Mouse (Mus musculus): ENCODE data around the gene Cisd3. TPM values are rescaled to one million over a fixed set of nuclear protein-coding genes. Genes with fewer than 3 reads are reported as not detected.
A peak's percentile ranks its signal among the peaks of the same experiment; 100 is the strongest.
"Not testable (repeated sequence)": the region's sequence is repeated elsewhere in the genome, so short reads cannot be mapped to it uniquely, and the experiment has no call there.

The Cisd3 gene
- total and polyA plus RNA-seq, 3 experiments: 61.6 to 265 (median 183) TPM

DNA sequence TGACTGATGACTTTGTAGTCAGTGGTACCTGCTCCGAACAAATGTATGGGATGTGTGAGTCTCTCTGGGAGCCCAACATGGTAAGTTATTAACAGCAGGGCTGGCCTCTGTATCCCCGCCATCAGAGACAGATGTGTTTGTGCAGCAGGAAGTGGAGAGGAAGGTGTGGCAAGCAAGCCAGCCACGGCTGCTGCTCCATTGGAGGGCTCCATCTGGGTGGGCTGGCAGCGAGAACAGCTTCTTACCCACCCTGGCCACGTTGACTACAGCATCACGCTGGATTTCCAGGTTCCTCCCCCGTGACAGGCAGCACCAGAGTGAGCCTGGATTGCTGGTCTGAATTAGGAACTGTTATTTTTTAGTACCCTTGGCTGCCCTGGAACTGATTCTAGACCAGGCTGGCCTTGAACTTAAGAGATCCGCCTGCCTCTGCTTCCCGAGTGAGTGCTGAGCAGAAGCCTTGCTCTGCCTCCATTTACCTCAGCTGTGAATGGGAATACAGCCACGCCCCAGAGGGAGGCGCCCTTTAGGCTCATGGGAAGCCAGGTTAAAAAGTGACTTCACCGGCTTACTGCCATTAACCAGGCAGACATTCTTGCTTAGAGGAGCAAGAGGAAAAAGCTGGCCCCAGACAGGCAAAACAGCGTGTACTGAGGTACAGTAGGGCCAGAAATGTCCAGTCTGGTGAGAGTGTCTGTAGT, 25.7 kb downstream of the Cisd3 start:
- DNase-seq: no peak

DNA sequence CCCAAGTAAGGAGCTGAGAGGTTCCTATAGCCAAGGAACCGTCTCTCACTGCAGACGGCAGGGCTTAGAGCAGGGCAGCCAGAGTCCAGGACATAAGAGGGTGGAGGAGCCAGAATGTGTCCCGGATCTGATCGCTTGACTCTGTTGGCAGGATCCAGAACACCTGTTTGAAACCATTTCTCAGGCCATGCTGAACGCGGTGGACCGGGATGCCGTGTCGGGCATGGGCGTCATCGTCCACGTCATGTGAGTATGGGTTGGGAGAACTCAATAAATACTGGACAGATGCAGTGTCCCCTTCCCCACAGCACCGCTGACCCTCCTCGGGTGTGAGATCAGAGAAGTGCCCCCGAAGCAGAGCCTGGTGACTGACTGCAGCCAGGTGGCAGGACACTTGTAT, 26.7 kb downstream of the Cisd3 start:
- DNase-seq: no peak

DNA sequence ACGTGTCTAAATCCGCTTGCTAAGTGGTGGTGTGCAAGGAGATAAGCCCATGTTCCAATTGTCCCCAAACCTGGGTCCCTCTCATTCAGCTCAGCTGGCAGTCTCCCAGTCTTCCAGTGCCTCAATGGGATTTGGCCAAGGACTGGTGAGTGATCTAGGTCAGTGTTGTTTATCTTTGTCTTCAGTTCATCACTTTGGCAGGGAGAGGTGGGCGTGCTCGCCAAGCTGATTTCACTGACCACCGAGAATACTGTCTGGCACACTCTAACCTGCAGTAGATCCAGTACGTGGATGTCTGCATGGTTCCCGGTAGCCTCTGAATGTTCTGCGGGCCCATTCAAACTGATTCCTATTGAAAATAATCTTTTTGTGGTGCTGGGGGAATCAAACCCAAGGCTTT, 28.3 kb downstream of the Cisd3 start:
- peak; percentile 86 for DNase-seq

DNA sequence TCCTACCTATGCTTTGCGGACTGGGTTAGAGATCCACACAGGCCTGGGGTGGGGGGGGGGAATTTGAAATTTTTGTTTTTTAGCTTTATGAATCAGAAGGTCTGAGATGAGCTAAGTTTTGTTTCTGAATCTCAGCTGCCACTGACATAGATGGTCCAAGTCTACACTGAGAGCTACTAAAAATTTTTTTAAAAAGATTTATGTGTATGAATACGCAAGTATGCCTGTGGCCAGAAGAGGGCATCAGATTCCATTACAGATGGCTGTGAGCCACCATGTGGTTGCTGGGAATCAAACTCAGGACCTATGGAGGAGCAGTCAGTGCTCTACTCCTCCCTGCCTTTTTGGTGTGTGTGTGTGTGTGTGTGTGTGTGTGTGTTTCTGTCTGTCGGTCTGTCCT, 28.7 kb downstream of the Cisd3 start:
- DNase-seq: no peak

DNA sequence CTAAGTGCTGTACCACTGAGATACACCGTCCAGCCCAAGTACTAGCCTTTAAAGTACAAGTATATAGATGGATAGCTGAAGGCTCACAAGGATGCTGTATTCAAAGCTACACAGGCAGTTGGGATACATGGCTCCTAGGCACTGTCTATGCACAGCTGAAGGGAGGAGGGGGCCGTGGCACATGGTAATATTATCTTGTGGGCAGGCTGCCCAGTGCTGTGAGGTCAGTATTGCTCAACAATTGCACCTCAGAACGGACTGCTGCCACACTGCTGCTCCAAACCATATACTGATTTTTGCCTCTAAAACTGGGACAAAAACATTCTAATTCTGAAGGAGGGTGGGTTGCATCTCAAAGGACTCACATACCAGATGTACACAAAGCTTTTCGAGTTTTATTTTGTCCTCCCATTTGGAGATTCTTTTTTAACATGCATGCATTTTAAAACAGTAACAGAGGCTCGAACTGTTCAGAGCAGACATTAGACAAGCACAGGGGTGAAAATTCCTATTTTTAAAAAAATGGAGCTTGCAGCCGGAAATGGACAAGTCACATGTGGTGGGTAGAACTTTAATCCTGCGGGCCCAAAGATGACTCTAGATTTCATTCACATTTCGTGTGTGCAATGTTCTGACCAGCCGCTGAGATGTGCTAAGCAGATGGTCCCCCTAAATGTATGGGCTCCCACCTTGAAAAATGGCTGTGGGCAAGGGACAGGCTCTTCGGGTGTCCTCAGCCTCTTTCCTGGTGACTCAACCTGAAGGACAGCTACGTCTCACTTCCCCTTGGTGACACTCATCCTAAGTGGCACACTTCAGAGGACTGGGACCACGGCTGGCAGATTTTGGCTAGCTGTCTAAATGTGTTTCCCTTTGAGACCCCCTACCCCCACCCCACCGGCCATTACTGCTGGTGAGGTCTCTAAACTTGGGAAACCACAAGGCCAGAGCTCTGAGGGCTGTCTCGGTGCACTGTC, 29.4 kb downstream of the Cisd3 start:
- DNase-seq: peak; percentile 87

DNA sequence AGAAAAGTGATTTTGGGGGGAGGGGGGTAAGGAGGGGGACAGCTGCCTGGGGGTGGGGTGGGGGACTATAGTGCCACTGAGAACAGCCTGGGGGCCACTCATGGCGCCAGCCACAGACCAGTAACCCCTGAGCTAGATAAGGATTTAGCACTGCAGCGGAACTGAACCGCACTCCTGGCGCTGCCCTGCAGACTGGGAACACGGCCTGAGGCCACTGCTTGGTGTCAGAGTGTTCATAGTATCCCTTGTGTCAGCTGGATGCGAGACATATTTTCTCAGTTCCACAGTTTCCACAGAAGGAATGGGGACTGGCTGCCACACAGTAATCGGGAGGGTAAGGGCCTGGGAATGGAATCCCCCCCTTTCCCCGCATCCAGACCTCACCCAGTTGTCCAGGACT, 30.4 kb downstream of the Cisd3 start:
- DNase-seq: no peak

DNA sequence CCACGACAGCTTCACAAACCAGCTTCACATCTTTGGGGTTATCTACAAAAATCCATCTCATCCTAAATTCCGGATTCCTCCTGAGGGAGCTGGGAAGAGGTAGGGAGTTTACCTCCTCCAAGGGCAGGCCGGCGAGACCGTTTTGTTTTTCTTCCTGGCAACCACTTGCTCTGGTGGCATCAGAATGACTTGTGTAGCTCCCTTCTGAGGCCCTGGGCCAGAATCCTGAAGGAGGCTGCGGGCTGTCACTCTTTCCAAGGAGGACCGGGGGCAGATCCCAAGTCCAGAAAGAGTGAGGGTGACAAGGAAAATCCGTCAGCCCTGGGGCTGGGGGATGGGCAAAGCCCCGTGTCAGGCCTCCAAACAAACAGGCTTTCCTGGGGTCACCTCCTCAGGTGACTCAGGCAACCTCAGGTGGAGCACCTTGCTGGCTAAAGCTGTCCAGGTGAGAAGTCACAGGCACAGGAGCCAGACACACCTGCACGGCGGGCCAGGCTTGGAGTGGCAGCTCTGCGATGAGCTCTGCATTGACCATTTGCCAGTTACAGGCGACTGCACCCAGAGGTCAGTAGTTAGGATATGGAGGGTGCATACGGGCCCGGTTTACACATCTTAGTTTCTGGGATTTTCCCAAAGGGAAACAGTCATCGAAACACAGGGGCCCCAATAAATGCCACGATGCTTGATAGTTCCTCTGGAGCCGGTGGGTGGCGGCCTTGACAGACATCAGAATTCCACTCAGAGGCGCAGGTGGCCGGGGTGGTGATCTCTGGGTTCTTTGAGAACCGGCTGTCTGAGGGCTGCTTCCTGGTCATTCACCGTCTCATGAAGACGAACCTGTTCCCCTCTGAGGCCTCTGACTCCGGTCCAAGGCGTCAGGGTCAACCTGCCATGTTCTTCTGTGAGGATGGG, 32.0 kb downstream of the Cisd3 start:
- DNase-seq: no peak

DNA sequence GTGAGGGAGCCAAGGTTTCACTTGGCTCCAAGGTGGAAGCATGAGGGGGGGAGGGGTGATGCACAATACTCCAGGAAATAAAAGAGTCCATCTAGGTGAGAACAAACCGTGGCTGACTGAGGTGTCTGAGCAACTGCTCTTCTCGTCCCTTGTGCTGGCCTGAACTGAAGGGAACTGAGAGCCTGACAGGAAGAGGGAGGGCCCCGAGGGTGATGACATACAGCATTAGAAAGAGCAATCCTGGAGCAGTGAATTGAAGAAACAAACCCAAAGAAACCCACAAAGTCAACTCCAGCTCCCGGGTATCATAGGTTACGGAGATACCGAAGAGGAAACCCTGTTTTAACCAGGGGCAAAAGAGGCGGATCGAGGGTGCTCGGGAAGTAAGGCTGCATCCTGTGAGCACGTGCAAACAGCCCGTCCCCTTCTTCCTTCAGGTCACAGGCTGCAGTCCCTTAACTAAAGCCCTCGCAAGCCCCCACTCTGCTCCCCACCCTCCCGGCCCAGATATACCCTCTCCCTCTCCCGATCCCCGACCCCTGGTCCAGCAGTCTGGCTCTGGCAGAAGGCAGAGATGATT, 32.7 kb downstream of the Cisd3 start:
- no peak for DNase-seq

DNA sequence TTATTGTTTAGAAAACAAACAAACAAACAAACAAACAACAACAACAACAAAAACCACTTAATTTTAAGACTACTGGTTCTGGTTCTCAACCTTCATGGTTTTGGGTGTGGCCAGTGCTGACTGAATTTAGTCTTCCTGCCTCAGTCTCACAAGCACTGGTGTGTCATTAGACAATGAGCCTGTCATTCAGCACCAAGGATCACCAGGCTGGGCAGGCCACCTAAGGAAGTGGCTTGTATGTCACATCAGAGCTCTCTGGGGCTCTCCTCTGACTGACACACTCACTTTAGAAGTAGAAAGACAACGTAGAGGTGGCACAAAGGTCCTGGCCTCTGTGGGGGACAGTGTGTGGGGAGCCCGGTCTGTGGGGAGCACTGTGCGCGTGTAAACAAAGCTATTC, 33.4 kb downstream of the Cisd3 start:
- DNase-seq: no peak

DNA sequence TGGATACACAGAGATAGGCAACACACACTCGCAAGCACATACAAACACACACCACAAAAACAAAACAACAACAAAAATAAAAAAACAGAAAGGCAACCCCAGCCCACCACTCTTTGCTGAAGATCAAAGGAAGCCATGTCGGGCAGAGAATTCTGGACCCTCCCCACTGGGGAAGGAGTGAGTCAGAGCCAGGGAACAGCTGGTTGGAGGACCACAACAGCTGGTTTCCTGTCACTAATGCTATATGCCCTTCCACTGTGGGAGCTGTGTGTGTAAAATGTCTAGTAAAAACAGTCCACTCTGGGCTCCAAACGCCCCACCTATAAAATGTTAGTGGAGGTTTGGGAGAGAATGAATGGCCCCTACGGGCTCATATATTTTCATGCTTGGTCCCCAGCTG, 35.7 kb downstream of the Cisd3 start:
- no peak for DNase-seq

DNA sequence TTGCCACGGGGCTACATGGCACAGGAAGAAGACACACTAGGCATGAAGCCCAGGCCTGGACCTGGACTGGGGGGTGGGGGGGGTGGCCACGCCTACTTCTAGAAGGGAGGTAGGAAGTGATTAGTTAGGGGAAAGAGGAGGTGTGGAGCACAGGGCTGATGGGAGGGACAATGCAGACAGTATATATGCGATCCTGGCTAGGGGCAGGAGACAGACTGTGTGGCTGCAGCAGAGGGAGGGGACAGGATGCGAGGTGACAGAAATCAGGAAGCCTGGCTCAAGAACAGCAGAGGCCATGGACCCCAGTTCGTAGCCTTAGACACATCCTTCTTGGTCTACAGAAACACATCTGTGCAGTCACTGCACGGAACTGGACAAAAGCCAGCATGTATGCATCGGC, 38.1 kb downstream of the Cisd3 start:
- no peak for DNase-seq

DNA sequence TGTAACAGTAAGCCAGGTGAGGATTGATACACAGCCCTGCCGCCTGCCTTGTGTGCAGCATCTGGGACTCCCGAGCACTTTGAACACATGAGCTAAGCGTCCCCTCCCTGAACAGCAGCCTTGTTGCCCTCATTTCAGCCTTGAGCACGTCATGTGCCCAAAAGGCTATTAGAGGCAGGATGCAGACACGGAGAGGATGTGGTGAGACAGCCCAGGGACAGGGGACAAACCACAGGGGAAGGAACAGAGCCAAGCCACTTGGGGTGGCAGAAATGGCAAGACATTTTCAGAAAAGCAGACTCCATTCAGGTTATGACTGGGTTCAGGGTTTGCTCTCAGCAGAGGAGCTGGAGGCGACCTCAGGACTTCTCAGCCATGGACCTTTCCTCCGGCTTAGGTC, 42.7 kb downstream of the Cisd3 start:
- DNase-seq: no peak

DNA sequence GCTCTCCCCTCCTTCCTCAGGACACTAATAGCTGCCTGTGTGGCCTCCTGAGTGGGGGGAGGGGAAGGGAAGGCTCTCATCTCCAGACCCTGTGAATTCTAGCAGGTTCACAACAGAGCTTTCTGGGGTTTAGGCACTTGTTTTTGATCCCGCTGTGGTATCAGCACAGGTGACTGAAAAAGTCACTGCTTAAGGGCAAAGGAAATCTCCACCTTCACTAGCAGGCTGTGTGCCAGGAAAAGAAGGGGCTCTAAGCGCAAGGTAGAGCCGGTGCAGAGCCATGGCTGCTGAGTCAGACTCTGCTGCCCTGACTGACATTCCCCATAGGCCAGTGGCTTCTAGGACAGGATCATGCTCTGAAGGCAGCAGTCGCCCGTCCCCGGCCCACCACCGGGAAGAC, 43.1 kb downstream of the Cisd3 start:
- no peak for DNase-seq

DNA sequence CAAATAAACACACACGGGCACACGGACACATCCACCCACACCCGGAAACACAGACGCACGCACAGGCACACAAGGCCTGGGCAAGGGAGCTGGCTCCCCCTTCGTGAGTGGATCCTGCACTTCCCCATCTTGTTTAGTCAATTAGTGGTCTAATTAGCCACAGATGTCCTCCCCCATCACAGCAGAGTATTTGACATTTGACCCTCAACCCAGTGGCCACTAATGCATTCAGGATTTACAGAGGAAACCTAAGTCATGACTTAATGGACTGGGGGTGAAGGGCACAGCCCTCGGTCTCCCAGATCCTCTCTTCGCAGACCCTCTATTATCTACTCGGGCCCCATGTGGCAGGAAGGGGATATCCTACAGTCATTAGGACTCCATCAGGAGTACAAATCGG, 48.1 kb downstream of the Cisd3 start:
- no peak for DNase-seq

DNA sequence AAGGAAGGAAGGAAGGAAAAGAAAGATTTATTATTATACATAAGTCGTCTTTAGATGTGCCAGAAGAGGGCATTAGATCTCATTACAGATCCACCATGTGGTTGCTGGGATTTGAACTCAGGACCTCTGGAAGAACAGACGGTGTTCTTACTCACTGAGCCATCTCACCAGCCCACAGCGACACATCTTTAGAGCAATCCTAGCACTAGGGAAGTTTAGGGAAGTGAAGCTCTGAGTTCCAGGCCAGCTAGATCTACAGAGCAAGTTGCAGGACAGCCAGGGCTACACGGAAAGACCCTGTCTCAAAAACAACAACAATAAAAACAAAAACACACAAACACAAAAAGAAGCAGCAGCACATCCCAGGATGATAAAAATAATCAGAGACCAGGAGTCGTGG, 49.2 kb downstream of the Cisd3 start:
- not testable (repeated sequence) for DNase-seq

DNA sequence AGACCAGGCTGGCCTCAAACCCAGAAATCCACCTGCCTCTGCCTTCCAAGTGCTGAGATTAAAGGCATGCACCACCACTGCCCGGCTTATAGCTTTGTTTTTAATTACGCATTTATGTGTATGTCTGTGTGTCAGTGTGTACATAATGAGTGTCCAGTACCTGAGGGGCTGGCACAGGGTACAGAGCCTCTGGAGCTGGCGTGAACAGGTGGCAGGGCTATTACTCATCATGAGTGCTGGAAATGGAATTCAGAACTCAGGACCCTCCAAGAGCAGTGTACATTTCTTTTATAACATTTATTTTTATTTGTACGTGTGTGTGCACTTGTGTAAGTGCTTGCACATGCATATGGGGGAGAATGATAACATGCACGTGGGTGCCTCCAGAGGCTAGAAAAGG, 51.0 kb downstream of the Cisd3 start:
- no peak for DNase-seq

DNA sequence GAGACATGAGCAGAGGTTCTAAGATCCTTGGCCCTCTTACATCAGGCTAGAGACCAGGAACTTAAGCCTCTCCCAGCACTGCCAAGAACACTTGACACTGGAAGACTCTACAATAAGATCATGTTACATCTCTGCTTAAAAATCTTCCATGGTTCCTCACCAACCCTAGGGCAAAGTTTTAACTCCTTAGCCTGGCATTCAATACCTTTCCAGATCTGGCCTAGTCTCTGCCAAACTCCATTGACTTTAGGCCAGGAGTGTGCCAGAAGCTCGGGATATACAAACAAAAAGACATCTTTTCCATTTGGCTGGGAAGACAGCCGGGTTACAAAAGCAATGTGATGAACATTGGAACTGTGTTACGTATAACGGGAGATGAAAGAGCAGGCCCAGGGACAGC, 52.0 kb downstream of the Cisd3 start:
- DNase-seq: no peak

Small RNAs within 50 kb of the gene (microRNA-seq; reads per million reads assigned to microRNA genes)
- gene Gm24158 (0 reads per million in 2 experiments), gene Mir6927 (0 to 0.83 reads per million in 2 experiments)

Other genes starting within 250 kb of the Cisd3 start
- under 1 TPM in 1 of 2 experiments, not detected in 1; 0.59 TPM for gene 4933428G20Rik, start 185.5 kb upstream of the Cisd3 start, total RNA-seq (2021)
- 0.07 and 0.09 TPM in 2 replicates for gene 4933428G20Rik, start 185.5 kb upstream of the Cisd3 start, polyA plus RNA-seq (2012; rRNA removed)
- gene Srcin1, start 109.6 kb upstream of the Cisd3 start, total RNA-seq (2021): 10 to 100 TPM; 11.2 to 13.9 TPM
- 13.8 and 17.9 TPM in 2 replicates for gene Srcin1, start 109.6 kb upstream of the Cisd3 start, polyA plus RNA-seq (2012; rRNA removed)
- gene Epop, start 56.1 kb upstream of the Cisd3 start, total RNA-seq (2021): 1 to 10 TPM; 2.0 to 6.8 TPM
- 10.6 and 16.2 TPM in 2 replicates for gene Epop, start 56.1 kb upstream of the Cisd3 start, polyA plus RNA-seq (2012; rRNA removed)
- 10 to 100 TPM; 30.6 to 51.2 TPM for gene Mllt6, start 22.4 kb upstream of the Cisd3 start, total RNA-seq (2021)
- gene Mllt6, start 22.4 kb upstream of the Cisd3 start, polyA plus RNA-seq (2012; rRNA removed): 73.0 and 85.8 TPM in 2 replicates
- gene Pcgf2, start 14.7 kb downstream of the Cisd3 start, total RNA-seq (2021): 10 to 100 TPM; 19.8 to 26.1 TPM
- gene Pcgf2, start 14.7 kb downstream of the Cisd3 start, polyA plus RNA-seq (2012; rRNA removed): 89.5 and 107 TPM in 2 replicates
- 100 to 1,000 TPM; 224 to 239 TPM for gene Psmb3, start 17.6 kb downstream of the Cisd3 start, total RNA-seq (2021)
- gene Psmb3, start 17.6 kb downstream of the Cisd3 start, polyA plus RNA-seq (2012; rRNA removed): 247 and 261 TPM in 2 replicates
- 10 to 100 TPM; 26.9 to 27.2 TPM for gene Pip4k2b, start 58.9 kb downstream of the Cisd3 start, total RNA-seq (2021)
- gene Pip4k2b, start 58.9 kb downstream of the Cisd3 start, polyA plus RNA-seq (2012; rRNA removed): 12.8 and 14.7 TPM in 2 replicates
- 10 to 100 TPM; 17.5 to 28.9 TPM for gene Cwc25, start 80.7 kb downstream of the Cisd3 start, total RNA-seq (2021)
- 5.1 and 6.5 TPM in 2 replicates for gene Cwc25, start 80.7 kb downstream of the Cisd3 start, polyA plus RNA-seq (2012; rRNA removed)
- gene 1700001P01Rik, start 90.1 kb downstream of the Cisd3 start, total RNA-seq (2021): under 1 TPM in 1 of 2 experiments, not detected in 1; 0.49 TPM
- not detected in 2 replicates for gene 1700001P01Rik, start 90.1 kb downstream of the Cisd3 start, polyA plus RNA-seq (2012; rRNA removed)
- 100 to 1,000 TPM; 700 to 846 TPM for gene Rpl23, start 96.6 kb downstream of the Cisd3 start, total RNA-seq (2021)
- 13.7 and 14.2 TPM in 2 replicates for gene Rpl23, start 96.6 kb downstream of the Cisd3 start, polyA plus RNA-seq (2012; rRNA removed)
- gene Lasp1, start 113.2 kb downstream of the Cisd3 start, total RNA-seq (2021): 100 to 1,000 TPM; 118 to 172 TPM
- 127 and 138 TPM in 2 replicates for gene Lasp1, start 113.2 kb downstream of the Cisd3 start, polyA plus RNA-seq (2012; rRNA removed)
- 1 to 10 TPM; 2.9 to 4.6 TPM for gene B230217C12Rik, start 155.0 kb downstream of the Cisd3 start, total RNA-seq (2021)
- gene B230217C12Rik, start 155.0 kb downstream of the Cisd3 start, polyA plus RNA-seq (2012; rRNA removed): 1.8 and 2.5 TPM in 2 replicates
- 1 to 10 TPM in 1 of 2 experiments, under 1 TPM in 1; 0.78 to 1.0 TPM for gene Fbxo47, start 198.3 kb downstream of the Cisd3 start, total RNA-seq (2021)
- 0.21 TPM in 1 of 2 replicates, not detected in the other for gene Fbxo47, start 198.3 kb downstream of the Cisd3 start, polyA plus RNA-seq (2012; rRNA removed)

Measured in adrenal gland, adult 2 months (tissue).